Mouse (Mus musculus): ENCODE data around the gene Tlr13. TPM values are rescaled to one million over a fixed set of nuclear protein-coding genes. Genes with fewer than 3 reads are reported as not detected.
"Not testable (repeated sequence)": the region's sequence is repeated elsewhere in the genome, so short reads cannot be mapped to it uniquely, and the experiment has no call there.

Gene Tlr13
- polyA plus RNA-seq, 1 experiment = not detected

DNA sequence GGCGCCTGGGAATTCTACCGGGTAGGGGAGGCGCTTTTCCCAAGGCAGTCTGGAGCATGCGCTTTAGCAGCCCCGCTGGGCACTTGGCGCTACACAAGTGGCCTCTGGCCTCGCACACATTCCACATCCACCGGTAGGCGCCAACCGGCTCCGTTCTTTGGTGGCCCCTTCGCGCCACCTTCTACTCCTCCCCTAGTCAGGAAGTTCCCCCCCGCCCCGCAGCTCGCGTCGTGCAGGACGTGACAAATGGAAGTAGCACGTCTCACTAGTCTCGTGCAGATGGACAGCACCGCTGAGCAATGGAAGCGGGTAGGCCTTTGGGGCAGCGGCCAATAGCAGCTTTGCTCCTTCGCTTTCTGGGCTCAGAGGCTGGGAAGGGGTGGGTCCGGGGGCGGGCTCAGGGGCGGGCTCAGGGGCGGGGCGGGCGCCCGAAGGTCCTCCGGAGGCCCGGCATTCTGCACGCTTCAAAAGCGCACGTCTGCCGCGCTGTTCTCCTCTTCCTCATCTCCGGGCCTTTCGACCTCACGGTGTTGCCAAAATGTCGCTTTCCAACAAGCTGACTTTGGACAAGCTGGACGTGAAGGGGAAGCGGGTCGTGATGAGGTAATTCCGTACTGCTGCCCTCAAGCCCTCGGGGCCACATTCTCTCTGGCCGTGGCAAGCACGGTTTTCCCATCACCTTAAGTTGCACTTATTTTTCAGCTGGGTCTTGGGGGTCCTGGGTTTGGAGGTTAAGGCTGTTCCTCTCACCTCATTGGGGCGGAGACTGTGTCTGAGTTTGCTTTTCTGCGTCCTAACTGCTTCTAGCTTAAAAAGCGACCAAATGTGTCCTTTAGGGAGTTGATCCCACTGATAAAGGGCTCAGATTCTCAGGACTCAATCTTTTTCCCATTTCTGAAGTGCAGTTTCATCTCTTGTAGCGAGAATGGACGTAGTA, 44.0 kb downstream of the Tlr13 start, which contains the start of gene Pgk1:
Gene Pgk1 (plus strand): TSS at position 388 of the 937 bp plus-strand sequence.
- peaks cover 48% of the 10 kb centered on the region for H3K79me3 ChIP-seq (ENCODE audit: low read depth)
- H3K79me2 ChIP-seq (ENCODE audit: control insufficient read depth, insufficient read depth) = peaks cover 50% of the 10 kb centered on the region
- H3K4me3 ChIP-seq (ENCODE audit: insufficient read depth, poor library complexity, severe bottlenecking) = peak within 1 kb of the TSS; percentile 51
- peak within 1 kb of the TSS; percentile 87 for H3ac ChIP-seq (ENCODE audit: control insufficient read depth, insufficient read length, low read depth)
- no peak for TF ChIP-seq MYOG (IDR thresholded peaks at IDR 0.05; ENCODE audit: control insufficient read depth, extremely low read depth, insufficient read length)
- TF ChIP-seq MAX (IDR thresholded peaks at IDR 0.05) = peak; percentile 17
- H3K36me3 ChIP-seq (ENCODE audit: control insufficient read depth, insufficient read depth) = peaks cover 19% of the 10 kb centered on the region
- no peaks in the 10 kb centered on the region for H3K27me3 ChIP-seq (ENCODE audit: control insufficient read depth, insufficient read depth, insufficient read length)

DNA sequence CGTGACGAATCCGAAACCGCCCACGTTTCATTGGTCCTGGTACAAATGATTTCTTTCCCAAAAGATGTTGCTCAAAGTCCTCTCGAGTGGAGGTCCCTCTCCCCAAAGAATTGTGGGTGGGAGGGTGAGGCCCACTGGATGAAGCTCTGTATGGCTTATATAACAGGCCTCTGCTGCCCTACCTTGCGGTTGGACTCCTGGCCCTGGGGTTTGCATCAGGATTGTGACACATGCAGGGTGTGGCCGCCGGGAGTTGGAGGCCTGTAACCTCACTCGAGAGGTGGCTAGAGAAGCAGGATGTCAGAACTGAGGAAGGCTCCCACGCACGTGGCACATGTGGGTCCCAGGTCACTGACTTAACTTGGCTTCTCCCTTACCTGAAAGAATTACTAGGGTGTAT, 44.7 kb downstream of the Tlr13 start:
- Histone ChIP-seq H3ac (ENCODE audit: control insufficient read depth, insufficient read length, low read depth) (peak overlapping the region; percentile 87), H3K79me3 (ENCODE audit: low read depth) (peaks cover 53% of the 10 kb centered on the region), H3K27me3 (ENCODE audit: control insufficient read depth, insufficient read depth, insufficient read length) (no peaks in the 10 kb centered on the region), H3K4me3 (ENCODE audit: insufficient read depth, poor library complexity, severe bottlenecking) (peak overlapping the region; percentile 51), H3K79me2 (ENCODE audit: control insufficient read depth, insufficient read depth) (peaks cover 58% of the 10 kb centered on the region), H3K36me3 (ENCODE audit: control insufficient read depth, insufficient read depth) (peaks cover 24% of the 10 kb centered on the region)
- TF ChIP-seq MYOG (IDR thresholded peaks at IDR 0.05; ENCODE audit: control insufficient read depth, extremely low read depth, insufficient read length) (no peak), MAX (IDR thresholded peaks at IDR 0.05) (peak; percentile 88), CEBPB (IDR thresholded peaks at IDR 0.05; ENCODE audit: low read depth) (peak; percentile 45), CTCF (IDR thresholded peaks at IDR 0.05; ENCODE audit: control insufficient read depth, insufficient read depth, insufficient read length) (no peak), MYOD1 (IDR thresholded peaks at IDR 0.05; ENCODE audit: control insufficient read depth, insufficient read length, low read depth) (no peak)

DNA sequence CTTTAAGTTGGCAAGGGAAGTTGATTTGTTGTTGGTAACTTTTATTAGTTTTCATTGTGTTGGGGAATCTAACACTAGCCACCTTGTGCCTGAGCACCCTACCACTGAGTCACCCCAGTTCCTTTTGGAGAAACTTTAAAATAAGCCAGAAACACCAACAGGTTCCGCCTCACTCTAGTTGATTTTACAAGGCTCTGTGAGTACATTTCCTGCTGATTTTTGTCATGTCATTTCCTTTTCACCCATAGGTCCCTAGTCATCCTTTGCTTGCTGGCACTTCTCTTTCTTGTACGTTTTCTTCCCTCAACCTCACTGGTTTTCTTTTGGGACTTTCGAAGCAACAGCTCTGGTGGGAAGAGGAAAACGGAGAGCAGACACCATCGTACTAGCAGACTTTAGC, 46.4 kb downstream of the Tlr13 start:
- peak overlapping the region; percentile 48 for H3ac ChIP-seq (ENCODE audit: control insufficient read depth, insufficient read length, low read depth)
- peak overlapping the region; percentile 51 for H3K4me3 ChIP-seq (ENCODE audit: insufficient read depth, poor library complexity, severe bottlenecking)
- peaks cover 30% of the 10 kb centered on the region for H3K36me3 ChIP-seq (ENCODE audit: control insufficient read depth, insufficient read depth)
- H3K79me2 ChIP-seq (ENCODE audit: control insufficient read depth, insufficient read depth) = peaks cover 74% of the 10 kb centered on the region
- no peaks in the 10 kb centered on the region for H3K27me3 ChIP-seq (ENCODE audit: control insufficient read depth, insufficient read depth, insufficient read length)
- no peak for TF ChIP-seq MYOG (IDR thresholded peaks at IDR 0.05; ENCODE audit: control insufficient read depth, extremely low read depth, insufficient read length)
- TF ChIP-seq MAX (IDR thresholded peaks at IDR 0.05) = no peak
- no peak for TF ChIP-seq CTCF (IDR thresholded peaks at IDR 0.05; ENCODE audit: control insufficient read depth, insufficient read depth, insufficient read length)
- TF ChIP-seq CEBPB (IDR thresholded peaks at IDR 0.05; ENCODE audit: low read depth) = no peak
- no peak for TF ChIP-seq USF1 (IDR thresholded peaks at IDR 0.05; ENCODE audit: low read depth)
- no peak for TF ChIP-seq MYOD1 (IDR thresholded peaks at IDR 0.05; ENCODE audit: control insufficient read depth, insufficient read length, low read depth)
- no peak for TF ChIP-seq FOSL1 (IDR thresholded peaks at IDR 0.05; ENCODE audit: insufficient read depth, low read length, poor library complexity, severe bottlenecking)
- peaks cover 65% of the 10 kb centered on the region for H3K79me3 ChIP-seq (ENCODE audit: low read depth)

DNA sequence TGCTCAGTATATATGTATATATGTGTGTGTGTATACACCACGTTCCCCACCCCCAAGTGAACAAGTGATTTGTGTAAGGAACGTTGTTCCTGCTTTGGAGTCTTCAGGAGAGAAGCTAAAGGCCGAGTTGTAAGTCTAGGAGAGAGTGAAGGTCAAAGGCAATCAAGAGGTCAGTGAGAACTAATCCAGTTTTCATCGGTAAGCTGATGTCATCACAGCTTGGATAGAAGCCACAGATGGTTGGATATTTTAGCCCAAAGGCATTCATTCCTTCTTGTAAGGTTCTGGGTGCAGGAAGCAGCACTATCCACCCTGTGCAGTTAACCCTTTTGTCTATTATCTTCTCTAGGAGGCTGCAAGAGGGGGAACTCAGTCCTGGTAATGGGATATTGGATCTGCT, 47.1 kb downstream of the Tlr13 start:
- no peaks in the 10 kb centered on the region for H3K27me3 ChIP-seq (ENCODE audit: control insufficient read depth, insufficient read depth, insufficient read length)
- peaks cover 68% of the 10 kb centered on the region for H3K79me3 ChIP-seq (ENCODE audit: low read depth)
- H3K79me2 ChIP-seq (ENCODE audit: control insufficient read depth, insufficient read depth) = peaks cover 75% of the 10 kb centered on the region
- H3ac ChIP-seq (ENCODE audit: control insufficient read depth, insufficient read length, low read depth) = no peak overlapping the region
- H3K36me3 ChIP-seq (ENCODE audit: control insufficient read depth, insufficient read depth) = peaks cover 34% of the 10 kb centered on the region
- TF ChIP-seq MYOG (IDR thresholded peaks at IDR 0.05; ENCODE audit: control insufficient read depth, extremely low read depth, insufficient read length) = no peak
- no peak for TF ChIP-seq FOSL1 (IDR thresholded peaks at IDR 0.05; ENCODE audit: insufficient read depth, low read length, poor library complexity, severe bottlenecking)
- TF ChIP-seq USF1 (IDR thresholded peaks at IDR 0.05; ENCODE audit: low read depth) = no peak
- no peak for TF ChIP-seq CEBPB (IDR thresholded peaks at IDR 0.05; ENCODE audit: low read depth)
- no peak for TF ChIP-seq CTCF (IDR thresholded peaks at IDR 0.05; ENCODE audit: control insufficient read depth, insufficient read depth, insufficient read length)
- no peak for TF ChIP-seq MAX (IDR thresholded peaks at IDR 0.05)
- TF ChIP-seq MYOD1 (IDR thresholded peaks at IDR 0.05; ENCODE audit: control insufficient read depth, insufficient read length, low read depth) = no peak
- H3K4me3 ChIP-seq (ENCODE audit: insufficient read depth, poor library complexity, severe bottlenecking) = no peak overlapping the region

DNA sequence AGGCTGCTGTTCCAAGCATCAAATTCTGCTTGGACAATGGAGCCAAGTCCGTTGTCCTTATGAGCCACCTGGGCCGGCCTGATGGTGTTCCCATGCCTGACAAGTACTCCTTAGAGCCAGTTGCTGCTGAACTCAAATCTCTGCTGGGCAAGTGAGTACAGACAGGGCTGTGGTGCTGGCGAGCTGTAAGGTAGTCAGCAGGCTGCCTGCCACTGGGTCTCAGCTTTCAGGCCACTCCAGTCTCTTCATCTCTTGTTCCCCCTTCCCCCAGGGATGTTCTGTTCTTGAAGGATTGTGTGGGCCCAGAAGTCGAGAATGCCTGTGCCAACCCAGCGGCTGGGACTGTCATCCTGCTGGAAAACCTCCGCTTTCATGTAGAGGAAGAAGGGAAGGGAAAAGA, 51.4 kb downstream of the Tlr13 start:
- H3K36me3 ChIP-seq (ENCODE audit: control insufficient read depth, insufficient read depth) = peaks cover 69% of the 10 kb centered on the region
- peaks cover 51% of the 10 kb centered on the region for H3K79me2 ChIP-seq (ENCODE audit: control insufficient read depth, insufficient read depth)

DNA sequence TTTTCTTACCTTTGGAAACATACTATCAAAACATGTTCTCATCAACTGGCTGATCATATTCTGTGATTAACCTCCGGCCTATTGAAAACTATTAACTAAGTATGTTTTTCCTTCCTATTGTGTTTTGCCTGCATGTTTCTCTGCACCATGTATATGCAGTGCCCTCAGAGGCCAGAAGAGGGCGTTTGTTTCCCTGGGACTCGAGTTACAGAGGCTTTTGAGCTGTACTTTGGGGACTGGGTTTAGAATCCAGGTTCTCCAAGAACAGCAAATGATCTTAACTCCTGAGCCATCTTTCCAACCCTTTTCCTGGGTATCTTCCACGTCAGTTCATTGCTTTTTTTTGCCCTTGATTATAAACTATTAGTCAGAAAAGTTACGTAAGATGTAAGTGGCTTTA, 54.3 kb downstream of the Tlr13 start:
- Histone ChIP-seq H3ac (ENCODE audit: control insufficient read depth, insufficient read length, low read depth) (no peak overlapping the region), H3K36me3 (ENCODE audit: control insufficient read depth, insufficient read depth) (peaks cover 76% of the 10 kb centered on the region), H3K79me3 (ENCODE audit: low read depth) (peaks cover 28% of the 10 kb centered on the region), H3K4me3 (ENCODE audit: insufficient read depth, poor library complexity, severe bottlenecking) (no peak overlapping the region), H3K79me2 (ENCODE audit: control insufficient read depth, insufficient read depth) (peaks cover 21% of the 10 kb centered on the region), H3K27me3 (ENCODE audit: control insufficient read depth, insufficient read depth, insufficient read length) (no peaks in the 10 kb centered on the region)
- TF ChIP-seq MYOG (IDR thresholded peaks at IDR 0.05; ENCODE audit: control insufficient read depth, extremely low read depth, insufficient read length) = no peak
- TF ChIP-seq MYOD1 (IDR thresholded peaks at IDR 0.05; ENCODE audit: control insufficient read depth, insufficient read length, low read depth) = no peak

More for the DNA sequence above, 51.4 kb downstream of the Tlr13 start:
- H3K79me3 ChIP-seq (ENCODE audit: low read depth) = peaks cover 57% of the 10 kb centered on the region
- H3K27me3 ChIP-seq (ENCODE audit: control insufficient read depth, insufficient read depth, insufficient read length); H3K4me3 ChIP-seq (ENCODE audit: insufficient read depth, poor library complexity, severe bottlenecking); H3ac ChIP-seq (ENCODE audit: control insufficient read depth, insufficient read length, low read depth): not testable (repeated sequence)

All from C2C12 (cell line).